Mouse (Mus musculus): ENCODE results near the gene Rpf2.

The Rpf2 gene

GRCm38 (mm10) chr10:40246374-40247165 lies at the start of gene Rpf2:
Rpf2 (minus strand) TSS chr10:40247036.
- DNase-seq, result peak; percentile 81 to 83

- no peak for DNase-seq
These were observed 45.8 kb upstream of the Rpf2 start for GRCm38 (mm10) chr10:40292640-40293039.

- no peak for DNase-seq
These were observed 39.9 kb upstream of the Rpf2 start for GRCm38 (mm10) chr10:40286767-40287166.

- no peak for DNase-seq
These were observed 38.7 kb upstream of the Rpf2 start for GRCm38 (mm10) chr10:40285571-40285970.

GRCm38 (mm10) chr10:40284997-40285396 lies 38.2 kb upstream of the Rpf2 start:
- no peak for DNase-seq

GRCm38 (mm10) chr10:40284179-40284831 lies 37.5 kb upstream of the Rpf2 start:
- no peak for DNase-seq

GRCm38 (mm10) chr10:40283636-40284035 lies 36.8 kb upstream of the Rpf2 start:
- DNase-seq, result no peak

- DNase-seq, result no peak
These were observed 34.7 kb upstream of the Rpf2 start for GRCm38 (mm10) chr10:40281565-40281964.

GRCm38 (mm10) chr10:40278317-40278716 lies 31.5 kb upstream of the Rpf2 start:
- DNase-seq, result no peak

- DNase-seq, result peak in 1 of 2 experiments; percentile 14
These were observed 29.2 kb upstream of the Rpf2 start for GRCm38 (mm10) chr10:40275991-40276390.

- DNase-seq, result no peak
These were observed 27.1 kb upstream of the Rpf2 start for GRCm38 (mm10) chr10:40273938-40274337.

GRCm38 (mm10) chr10:40271216-40271615 lies 24.4 kb upstream of the Rpf2 start:
- no peak for DNase-seq

GRCm38 (mm10) chr10:40264920-40265319 lies 18.1 kb upstream of the Rpf2 start:
- no peak for DNase-seq

- no peak for DNase-seq
These were observed 16.9 kb upstream of the Rpf2 start for GRCm38 (mm10) chr10:40263691-40264090.

- no peak for DNase-seq
These were observed 15.4 kb upstream of the Rpf2 start for GRCm38 (mm10) chr10:40262200-40262599.

GRCm38 (mm10) chr10:40260305-40260704 lies 13.5 kb upstream of the Rpf2 start:
- no peak for DNase-seq

GRCm38 (mm10) chr10:40259542-40259941 lies 12.7 kb upstream of the Rpf2 start:
- no peak for DNase-seq

GRCm38 (mm10) chr10:40258976-40259375 lies 12.1 kb upstream of the Rpf2 start:
- peak; percentile 57 to 64 for DNase-seq

GRCm38 (mm10) chr10:40258401-40258966 lies 11.6 kb upstream of the Rpf2 start:
- peak; percentile 78 to 81 for DNase-seq

GRCm38 (mm10) chr10:40257414-40258255 lies 10.8 kb upstream of the Rpf2 start, which contains the start of gene Gtf3c6:
Gtf3c6 (minus strand) TSS chr10:40258108.
- DNase-seq, result peak; percentile 95

- DNase-seq, result peak; percentile 39 to 40
These were observed 9.9 kb upstream of the Rpf2 start for GRCm38 (mm10) chr10:40256716-40257115.

- DNase-seq, result no peak
These were observed 4.1 kb upstream of the Rpf2 start for GRCm38 (mm10) chr10:40250969-40251368.

- DNase-seq, result no peak
These were observed 2.8 kb upstream of the Rpf2 start for GRCm38 (mm10) chr10:40249625-40250024.

Data from B cell, adult 2 months (primary cell).